ENCODE assay signal across 22 mouse cellular contexts in the genomic region with DNA sequence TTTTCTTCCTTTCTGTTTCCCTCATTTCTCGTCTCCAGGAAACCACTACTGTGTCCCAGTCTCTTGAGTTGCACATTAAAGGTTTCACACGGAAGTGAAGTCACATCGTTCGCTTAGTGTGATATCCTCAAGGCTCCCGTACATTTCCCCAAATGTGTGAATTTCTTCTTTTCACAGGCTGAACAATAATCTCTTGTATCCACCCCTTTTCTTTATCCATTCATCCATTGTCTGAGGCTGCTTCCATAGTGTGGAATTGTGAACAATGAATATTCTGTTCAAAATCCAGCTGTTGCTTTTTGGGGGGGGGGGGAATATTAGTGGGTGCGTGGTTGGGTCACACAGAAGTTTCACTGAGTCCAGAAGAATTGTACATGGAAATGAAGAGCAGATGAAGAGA. TPM values are rescaled to one million over a fixed set of nuclear protein-coding genes. Genes with fewer than 3 reads are reported as not detected.
"Had no signal": no experiment of that assay in that cellular context is flagged by ENCODE, and none has a peak within 500 bp of the region (broad histone marks: within the 10 kb centered on the region; RNA-seq: fewer than 3 reads in every experiment).

No protein-coding gene starts in this region.

- H3K4me3 ChIP-seq: left cerebral cortex, adult 2 months; limb, embryonic 15.5 days; megakaryocyte, embryonic 14.5 days; midbrain, embryonic 12.5 days; myocyte; neural tube, embryonic 15.5 days had no signal

- DNase-seq: kidney, postnatal 10 days; kidney, postnatal 4 days; lung, embryonic 14.5 days; lung, postnatal 14 days; right cerebral cortex, adult 18-20 months; right cerebral cortex, postnatal 25 days; thymus, postnatal 4 days had no signal

- H3K4me1 ChIP-seq: limb, embryonic 15.5 days; megakaryocyte, embryonic 14.5 days; midbrain, embryonic 12.5 days; neural tube, embryonic 15.5 days had no signal

- H3K4me2 ChIP-seq: limb, embryonic 15.5 days; lung, embryonic 14.5 days; midbrain, embryonic 12.5 days; neural tube, embryonic 15.5 days had no signal

- H3K36me3 ChIP-seq: limb, embryonic 15.5 days; midbrain, embryonic 12.5 days; neural tube, embryonic 15.5 days had no signal

- H3K9me3 ChIP-seq: limb, embryonic 15.5 days; midbrain, embryonic 12.5 days; neural tube, embryonic 15.5 days had no signal

- H3K9ac ChIP-seq: limb, embryonic 15.5 days; lung, embryonic 14.5 days; midbrain, embryonic 12.5 days; neural tube, embryonic 15.5 days had no signal

- H3K27ac ChIP-seq: left cerebral cortex, adult 2 months; limb, embryonic 15.5 days; macrophage; midbrain, embryonic 12.5 days; neural tube, embryonic 15.5 days had no signal

- H3K27me3 ChIP-seq: limb, embryonic 15.5 days; midbrain, embryonic 12.5 days; neural tube, embryonic 15.5 days had no signal

- ATAC-seq: inflammation-experienced regulatory T-cells, adult 6 months had no signal

RNA-seq across cellular contexts. Expression of a gene that starts 0.8 kb away (rescaled TPM):
- total RNA-seq: layer of hippocampus, adult 8-10 months; layer of hippocampus, postnatal 14 days; left cerebral cortex, adult 2 months; left cerebral cortex, postnatal 14 days; midbrain, postnatal 0 days had no signal
- polyA plus RNA-seq: inflammation-experienced regulatory T-cells, adult 6 months; limb, embryonic 11.5 days; macrophage; midbrain, embryonic 12.5 days; midbrain, postnatal 0 days; myocyte; neural tube, embryonic 11.5 days; small intestine, adult 2 months had no signal

RNA-seq across cellular contexts. Expression of a gene that starts 17.5 kb away (rescaled TPM):
- total RNA-seq: layer of hippocampus, adult 8-10 months; layer of hippocampus, postnatal 14 days; left cerebral cortex, adult 2 months; left cerebral cortex, postnatal 14 days; midbrain, postnatal 0 days had no signal
- polyA plus RNA-seq: inflammation-experienced regulatory T-cells, adult 6 months; lung, embryonic 14.5 days; macrophage; midbrain, embryonic 12.5 days; myocyte; neural tube, embryonic 15.5 days; small intestine, adult 2 months had no signal

RNA-seq across cellular contexts. Expression of a gene that starts 24.6 kb away (rescaled TPM):
- total RNA-seq: layer of hippocampus, adult 8-10 months; layer of hippocampus, postnatal 14 days; left cerebral cortex, adult 2 months; left cerebral cortex, postnatal 14 days; midbrain, postnatal 0 days had no signal
- polyA plus RNA-seq: inflammation-experienced regulatory T-cells, adult 6 months; macrophage; midbrain, embryonic 12.5 days; midbrain, postnatal 0 days; myocyte; small intestine, adult 2 months had no signal
